Mouse (Mus musculus): Measurements from ENCODE around the gene Iqcf1. TPM values are rescaled to one million over a fixed set of nuclear protein-coding genes. Genes with fewer than 3 reads are reported as not detected.
"Not testable (repeated sequence)": the region's sequence is repeated elsewhere in the genome, so short reads cannot be mapped to it uniquely, and the experiment has no call there.

The Iqcf1 gene
- total RNA-seq, 2 experiments from 2014 or later: not detected

DNA sequence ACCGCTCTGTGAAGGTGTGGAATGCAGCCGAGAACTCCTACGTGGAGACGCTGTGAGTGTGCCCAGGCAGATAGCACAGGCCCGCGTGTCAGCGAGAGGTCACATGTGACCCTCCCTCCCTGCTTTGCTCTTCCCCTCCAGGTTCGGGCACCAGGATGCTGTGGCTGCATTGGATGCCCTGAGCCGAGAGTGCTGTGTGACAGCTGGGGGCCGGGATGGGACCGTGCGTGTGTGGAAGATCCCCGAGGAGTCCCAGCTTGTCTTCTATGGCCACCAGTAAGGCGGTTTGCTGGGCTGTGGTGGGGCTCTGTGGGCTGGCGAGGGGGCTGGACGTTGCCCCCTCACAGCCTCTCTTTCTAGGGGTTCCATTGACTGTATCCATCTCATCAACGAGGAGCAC, 16.2 kb upstream of the Iqcf1 start:
- no peak for DNase-seq

DNA sequence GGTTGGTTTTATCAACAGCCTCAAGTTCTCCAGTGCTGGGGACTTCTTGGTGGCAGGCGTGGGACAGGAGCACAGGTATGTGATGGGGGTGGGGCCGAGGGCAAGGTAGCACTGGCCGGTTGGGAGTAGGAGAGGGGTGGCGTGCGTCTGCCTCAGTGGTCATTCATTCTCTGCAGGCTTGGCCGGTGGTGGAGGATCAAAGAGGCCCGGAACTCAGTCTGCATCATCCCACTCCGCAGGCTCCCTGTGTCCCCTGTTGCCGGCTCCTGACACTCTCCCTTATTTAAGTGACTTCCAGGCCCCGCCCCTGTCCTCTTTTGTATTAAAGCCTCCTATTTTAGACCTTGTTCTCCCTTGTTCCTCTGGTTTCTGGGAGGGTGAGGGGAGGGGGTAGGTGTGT, 14.7 kb upstream of the Iqcf1 start:
- no peak for DNase-seq

DNA sequence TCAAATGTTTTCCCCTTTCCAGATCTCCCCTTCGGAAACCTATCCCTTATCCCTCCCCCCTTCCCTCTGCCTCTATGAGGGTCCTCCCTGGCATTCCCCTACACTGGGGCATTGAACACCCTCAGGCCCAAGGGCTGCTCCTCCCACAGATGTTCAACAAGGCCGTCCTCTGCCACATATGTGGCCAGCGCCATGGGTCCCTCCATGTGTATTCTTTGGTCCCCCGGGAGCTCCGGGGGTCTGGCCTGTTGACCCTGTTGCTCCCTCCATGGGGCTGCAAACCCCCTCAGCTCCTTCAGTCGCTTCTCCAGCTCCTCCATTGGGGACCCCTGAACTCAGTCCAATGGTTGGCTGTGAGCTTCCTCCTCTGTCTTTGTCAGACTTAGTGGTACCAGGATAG, 12.2 kb upstream of the Iqcf1 start:
- not testable (repeated sequence) for DNase-seq

DNA sequence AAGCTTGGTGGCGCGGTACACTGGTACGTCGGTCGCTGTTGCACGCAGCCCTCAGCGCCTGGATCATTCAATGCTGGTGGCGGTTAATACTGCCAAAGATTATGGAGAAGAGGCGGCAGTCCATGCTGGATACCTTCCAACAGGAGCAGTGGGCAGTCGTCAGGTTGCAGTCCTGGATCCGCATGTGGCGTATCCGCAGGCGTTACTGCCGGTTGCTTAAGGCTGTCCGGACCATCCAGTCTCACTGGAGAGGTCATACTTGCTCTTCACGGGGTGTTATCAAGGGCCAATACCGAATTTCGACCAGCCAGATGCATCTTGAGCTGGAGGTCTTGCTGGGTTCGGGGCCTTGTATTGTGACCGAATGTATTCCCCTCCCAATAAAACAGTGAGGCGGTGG, 2.1 kb downstream of the Iqcf1 start:
- DNase-seq: no peak

DNA sequence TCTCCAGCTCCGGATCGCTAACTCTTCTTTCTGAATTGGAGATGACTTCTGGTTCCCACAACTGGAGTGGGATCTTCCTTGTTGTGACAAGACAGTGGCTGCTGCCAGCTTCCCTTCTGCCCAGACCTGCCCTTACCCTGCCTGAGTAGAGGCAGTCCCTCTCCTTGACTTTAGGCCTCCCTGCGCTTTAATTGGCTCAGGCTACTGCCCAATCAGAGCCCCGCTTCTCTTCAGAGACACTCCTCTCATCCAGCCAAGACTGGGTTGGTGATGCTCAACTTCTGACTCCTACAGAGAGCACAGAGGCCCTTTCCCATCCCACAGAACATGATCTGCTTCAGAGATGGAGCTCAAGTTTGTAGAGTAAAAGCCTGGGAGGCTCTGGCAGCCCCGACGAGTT, 4.5 kb downstream of the Iqcf1 start:
- no peak for DNase-seq

DNA sequence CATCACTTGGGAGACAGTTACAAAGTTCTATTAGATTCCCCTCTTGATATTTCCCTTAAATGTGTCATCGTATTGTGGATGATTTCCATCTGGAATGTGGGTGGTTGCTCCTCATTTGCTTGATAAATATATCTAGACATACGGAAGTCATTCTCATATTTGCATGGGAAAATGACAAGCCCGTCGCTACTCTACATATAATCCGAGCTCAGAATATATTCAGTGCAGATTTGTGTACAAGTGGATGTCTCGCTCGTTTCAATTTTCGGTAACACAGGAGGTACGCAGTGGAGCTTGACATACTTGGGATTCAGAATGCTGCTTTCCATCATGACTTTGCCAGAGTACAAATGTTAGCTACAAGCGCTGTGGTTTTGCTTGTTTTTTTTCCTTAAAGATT, 9.6 kb downstream of the Iqcf1 start:
- DNase-seq: no peak

DNA sequence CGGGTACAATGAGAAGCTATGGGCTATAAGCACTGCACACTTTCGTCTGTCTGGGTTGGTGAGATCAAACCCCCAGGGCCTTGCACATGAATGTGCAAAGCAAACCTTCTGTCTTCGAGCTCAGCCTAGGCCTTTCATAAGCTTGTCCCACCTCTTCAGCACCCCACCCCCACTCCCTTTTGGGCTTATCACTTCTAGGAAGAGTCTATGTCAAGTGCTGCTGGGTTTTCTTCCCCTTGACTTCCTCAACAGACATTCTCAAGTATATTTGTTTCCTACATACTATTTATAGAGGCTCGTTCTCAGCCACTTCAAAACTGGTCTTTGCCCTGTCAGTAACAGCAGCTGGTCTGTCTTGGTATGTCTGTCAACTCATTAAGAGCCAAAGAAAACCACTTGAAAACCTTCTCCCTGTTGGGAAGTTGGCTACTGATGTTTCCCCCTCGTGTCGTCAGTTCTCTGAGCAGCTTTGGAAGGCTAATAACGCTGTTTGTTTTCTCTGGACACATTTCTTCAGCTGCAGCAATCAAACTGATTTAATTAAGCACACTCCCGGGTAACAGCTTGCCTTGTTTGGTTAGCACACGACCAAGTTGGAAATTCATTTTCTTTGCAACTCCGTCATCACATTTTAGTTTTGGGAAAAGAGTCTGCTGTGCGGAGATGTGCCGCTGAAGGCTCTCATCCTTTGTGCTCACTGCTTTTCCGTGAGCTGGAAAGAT, 13.1 kb downstream of the Iqcf1 start:
- no peak for DNase-seq

DNA sequence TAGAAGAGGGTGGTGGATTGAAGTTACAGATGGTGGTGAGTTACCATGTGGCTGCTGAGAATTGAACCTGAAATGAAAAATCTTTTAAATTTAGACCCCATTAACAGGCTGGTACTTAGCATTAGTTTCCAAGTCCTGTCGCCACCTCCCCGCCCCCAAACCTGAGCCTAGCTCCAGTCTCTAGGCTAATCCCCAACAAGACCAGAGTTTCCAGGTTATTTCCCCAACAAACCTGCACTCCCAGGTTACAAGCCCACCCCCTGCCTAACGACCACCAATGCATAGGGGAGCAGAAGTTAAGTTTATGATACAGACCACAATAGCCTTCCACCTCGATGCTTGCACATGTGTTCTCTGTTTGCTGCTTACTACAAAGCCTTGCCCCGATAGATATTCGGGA, 13.8 kb downstream of the Iqcf1 start:
- DNase-seq: no peak

DNA sequence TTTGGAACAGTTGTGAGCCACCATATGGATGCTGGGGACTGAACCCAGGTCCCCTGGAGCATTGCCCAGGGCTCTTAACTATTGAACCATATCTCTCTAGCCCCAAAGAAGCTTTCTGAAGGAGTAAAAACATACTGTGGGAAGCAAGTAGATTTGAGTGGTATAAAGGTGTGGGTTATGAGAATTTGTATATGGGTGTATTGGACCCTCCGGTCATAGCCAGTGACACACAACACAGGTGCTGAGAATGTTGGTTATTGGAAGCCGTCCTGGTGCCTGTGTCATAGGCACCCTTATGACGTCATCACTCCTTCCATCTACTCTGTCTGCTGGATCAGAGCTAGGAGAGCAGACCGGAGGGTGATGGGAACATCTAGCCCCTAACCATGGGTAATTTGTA, 14.5 kb downstream of the Iqcf1 start, which contains the start of gene Iqcf5:
Gene Iqcf5, plus strand, starts transcription at position 301 of the 400 bp plus-strand sequence.
- no peak for DNase-seq

DNA sequence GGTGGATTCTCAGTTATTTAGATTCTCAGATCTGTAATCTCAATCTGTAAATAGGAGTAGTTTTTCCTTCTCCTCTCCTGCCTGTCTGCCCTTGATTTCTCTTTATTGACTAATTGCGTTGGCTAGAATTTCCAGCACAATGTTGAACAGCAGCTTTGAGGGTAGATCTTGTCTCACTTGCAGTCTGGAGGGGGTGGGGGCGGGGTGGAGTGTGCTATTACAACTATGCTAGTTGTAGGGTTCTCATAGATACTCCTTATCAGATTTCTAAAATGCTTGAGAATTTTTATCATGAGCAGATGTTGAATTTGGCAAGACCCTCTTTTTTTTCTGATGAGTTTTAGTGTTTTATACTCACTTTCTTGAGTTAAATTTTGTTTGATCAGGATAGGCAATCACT, 19.7 kb downstream of the Iqcf1 start:
- no peak for DNase-seq

DNA sequence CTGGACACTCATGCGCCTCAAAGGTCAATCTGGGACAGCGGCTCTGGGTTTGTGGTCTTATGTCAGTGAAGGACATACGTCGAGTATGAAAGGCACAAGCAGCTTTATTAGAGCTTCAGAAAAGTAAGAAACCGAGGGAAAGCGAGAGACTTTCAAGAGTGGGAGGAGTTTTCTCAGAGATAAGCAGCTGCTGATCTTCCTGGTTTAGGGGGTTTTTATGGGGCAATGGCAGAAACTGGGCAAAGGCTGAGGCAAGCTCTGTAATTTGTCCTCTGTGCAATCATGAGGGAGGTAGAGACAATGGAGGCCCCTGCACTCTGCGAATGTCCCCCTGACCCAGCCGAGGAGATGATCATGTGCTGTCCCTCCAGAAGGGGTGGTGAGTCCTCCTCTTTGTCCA, 20.1 kb downstream of the Iqcf1 start:
- no peak for DNase-seq

DNA sequence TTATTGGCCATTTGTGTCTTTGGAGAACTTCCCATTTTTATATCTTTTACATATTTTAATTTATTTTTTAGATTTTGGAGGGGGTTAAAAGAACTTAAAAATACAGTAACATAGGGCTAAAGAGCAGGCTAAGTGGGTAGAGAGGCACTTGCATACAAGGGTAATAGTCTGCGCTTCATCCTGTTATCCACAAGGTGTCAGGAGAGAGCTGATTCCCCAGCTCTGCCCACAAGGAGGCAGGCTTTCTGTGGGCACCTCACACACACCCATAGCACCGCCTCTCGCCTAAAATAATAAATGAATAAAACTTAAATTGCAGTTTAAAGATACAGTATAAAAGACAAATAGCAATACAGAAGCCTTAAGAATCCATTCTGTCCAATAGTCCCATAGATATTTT, 32.1 kb downstream of the Iqcf1 start:
- peak; percentile 16 for DNase-seq

DNA sequence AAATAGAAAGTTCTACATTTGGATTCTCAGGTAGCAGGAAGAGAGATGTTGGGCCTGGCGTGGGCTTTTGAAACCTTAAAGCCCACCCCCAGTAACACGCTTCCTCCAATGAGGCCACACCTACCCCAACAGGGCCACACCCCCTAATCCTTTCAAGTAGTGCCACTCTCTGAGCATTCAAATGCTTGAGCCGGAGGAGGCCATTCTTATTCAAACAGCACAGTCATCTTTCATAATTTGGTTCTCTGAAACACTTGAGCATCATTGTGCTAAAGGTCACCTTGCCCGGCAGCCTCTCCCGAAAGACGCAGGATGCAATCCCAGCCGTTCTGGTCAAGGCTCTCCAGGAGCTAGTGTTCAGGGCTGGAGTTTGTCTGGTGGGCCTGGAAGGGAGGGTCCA, 34.5 kb downstream of the Iqcf1 start:
- no peak for DNase-seq

DNA sequence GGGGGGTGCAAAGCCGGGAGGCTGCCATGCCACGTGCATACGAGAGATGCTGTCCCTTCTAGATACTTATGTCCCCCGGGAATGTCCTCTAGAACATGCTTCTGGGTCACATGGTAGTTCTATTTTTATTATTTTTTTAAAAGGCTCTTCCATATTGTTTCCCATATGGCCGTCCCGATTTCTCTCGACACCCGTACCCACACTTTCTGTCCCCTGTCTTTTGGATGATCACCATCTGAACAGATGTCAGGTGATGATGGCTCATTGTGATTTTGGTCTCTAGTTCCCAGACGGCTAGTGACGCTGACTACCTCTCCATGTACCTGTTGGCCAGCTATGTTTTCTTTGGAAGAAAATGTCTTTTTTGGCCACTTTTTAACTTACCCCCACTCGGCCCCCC, 35.2 kb downstream of the Iqcf1 start:
- no peak for DNase-seq

Other genes with a start within 250 kb of the Iqcf1 start
- gene Poc1a, start 218.9 kb upstream of the Iqcf1 start, total RNA-seq (2021): 10 to 100 TPM; 17.0 to 19.3 TPM
- 10 to 100 TPM; 26.2 to 33.5 TPM for gene Dusp7, start 131.3 kb upstream of the Iqcf1 start, total RNA-seq (2021)
- gene Rpl29, start 70.5 kb upstream of the Iqcf1 start, total RNA-seq (2021): 100 to 1,000 TPM; 471 to 490 TPM
- 10 to 100 TPM; 20.5 to 20.6 TPM for gene Acy1, start 61.6 kb upstream of the Iqcf1 start, total RNA-seq (2021)
- 1 to 10 TPM; 4.5 to 5.0 TPM for gene Abhd14b, start 52.5 kb upstream of the Iqcf1 start, total RNA-seq (2021)
- 10 to 100 TPM; 23.7 to 26.1 TPM for gene Abhd14a, start 52.3 kb upstream of the Iqcf1 start, total RNA-seq (2021)
- 100 to 1,000 TPM in 1 of 2 experiments, 10 to 100 TPM in 1; 96.8 to 101 TPM for gene Pcbp4, start 46.7 kb upstream of the Iqcf1 start, total RNA-seq (2021)
- gene Gpr62, start 34.0 kb upstream of the Iqcf1 start, total RNA-seq (2021): under 1 TPM in 1 of 2 experiments, not detected in 1; 0.14 TPM
- 10 to 100 TPM; 21.3 to 23.3 TPM for gene Rrp9, start 24.0 kb upstream of the Iqcf1 start, total RNA-seq (2021)
- gene Parp3, start 23.0 kb upstream of the Iqcf1 start, total RNA-seq (2021): 1 to 10 TPM; 7.5 to 8.3 TPM
- not detected for gene Iqcf5, start 14.6 kb downstream of the Iqcf1 start, total RNA-seq (2021)
- gene Iqcf3, start 61.7 kb downstream of the Iqcf1 start, total RNA-seq (2021): not detected
- not detected for gene Iqcf4, start 71.0 kb downstream of the Iqcf1 start, total RNA-seq (2021)
- not detected for gene Iqcf6, start 126.6 kb downstream of the Iqcf1 start, total RNA-seq (2021)
- gene Grm2, start 156.1 kb downstream of the Iqcf1 start, total RNA-seq (2021): not detected
- gene Tex264, start 186.0 kb downstream of the Iqcf1 start, total RNA-seq (2021): 10 to 100 TPM; 31.0 to 38.0 TPM